Mouse (Mus musculus) layer of hippocampus, adult 8-10 months (tissue): ENCODE measurements around the gene Mcoln3. TPM values are rescaled to one million over a fixed set of nuclear protein-coding genes. Genes with fewer than 3 reads are reported as not detected.

Experiments
- DNase-seq, 2 experiments: peaks; one replicate each; pipeline ENCODE4 v3.0.0; 2022; ENCODE audit warnings: low spot score in 2 of 2
- total RNA-seq, 4 experiments: library from RNA; stranded (reverse); gene quantifications; 2 replicates each; pipeline ENCODE4 v1.2.4; 2022

The Mcoln3 gene
- total RNA-seq, 4 experiments from 2014 or later = not detected

GRCm38 (mm10) chr3:146174215-146174614, 57.0 kb downstream of the Mcoln3 start:
- no peak for DNase-seq

- no peak for DNase-seq
Observed at GRCm38 (mm10) chr3:146177295-146177694, 60.0 kb downstream of the Mcoln3 start.

- peak; percentile 19 to 82 for DNase-seq
Observed at GRCm38 (mm10) chr3:146177748-146178582, 60.7 kb downstream of the Mcoln3 start.

GRCm38 (mm10) chr3:146180341-146180740, 63.1 kb downstream of the Mcoln3 start:
- DNase-seq = no peak

- peak in 1 of 2 experiments; percentile 16 for DNase-seq
Observed at GRCm38 (mm10) chr3:146180986-146181385, 63.7 kb downstream of the Mcoln3 start.

GRCm38 (mm10) chr3:146184992-146185657, 67.9 kb downstream of the Mcoln3 start:
- DNase-seq = peak; percentile 59 to 78

GRCm38 (mm10) chr3:146186033-146186432, 68.8 kb downstream of the Mcoln3 start:
- no peak for DNase-seq

- no peak for DNase-seq
Observed at GRCm38 (mm10) chr3:146189933-146190332, 72.7 kb downstream of the Mcoln3 start.

Other genes starting within 250 kb of the Mcoln3 start
- 10 to 100 TPM; 10.6 to 16.1 (median 14.2) TPM for gene Bcl10, start 194.6 kb upstream of the Mcoln3 start, total RNA-seq
- 10 to 100 TPM; 31.8 to 38.5 (median 33.2) TPM for gene 2410004B18Rik, start 179.4 kb upstream of the Mcoln3 start, total RNA-seq
- 1 to 10 TPM; 3.0 to 4.3 (median 3.6) TPM for gene Syde2, start 129.6 kb upstream of the Mcoln3 start, total RNA-seq
- gene Wdr63, start 9.3 kb upstream of the Mcoln3 start, total RNA-seq = 1 to 10 TPM in 2 of 4 experiments, under 1 TPM in 2; 0.67 to 1.7 (median 0.96) TPM
- under 1 TPM in 2 of 4 experiments, not detected in 2; 0.34 to 0.36 TPM for gene Mcoln2, start 32.4 kb downstream of the Mcoln3 start, total RNA-seq
- under 1 TPM; 0.16 to 0.55 (median 0.42) TPM for gene Lpar3, start 103.5 kb downstream of the Mcoln3 start, total RNA-seq